Mouse (Mus musculus): ENCODE data around the gene Mthfd1. TPM values are rescaled to one million over a fixed set of nuclear protein-coding genes. Genes with fewer than 3 reads are reported as not detected.

The Mthfd1 gene
- polyA plus RNA-seq, 1 experiment from 2014 or later: 80.8 TPM

Other genes starting within 250 kb of the Mthfd1 start
- 0.20 and 0.27 TPM in 2 replicates for gene Esr2, start 78.0 kb upstream of the Mthfd1 start, polyA plus RNA-seq (2016; fragmentation: Nextera tagmentation; extraction: Ambion mirVana)
- 0.06 and 0.07 TPM in 2 replicates for gene Tex21, start 8.6 kb upstream of the Mthfd1 start, polyA plus RNA-seq (2016; fragmentation: Nextera tagmentation; extraction: Ambion mirVana)
- gene Akap5, start 69.6 kb downstream of the Mthfd1 start, polyA plus RNA-seq (2016; fragmentation: Nextera tagmentation; extraction: Ambion mirVana): 9.5 and 12.3 TPM in 2 replicates
- 12.7 and 16.8 TPM in 2 replicates for gene Zbtb25, start 114.3 kb downstream of the Mthfd1 start, polyA plus RNA-seq (2016; fragmentation: Nextera tagmentation; extraction: Ambion mirVana)
- 8.9 and 10.2 TPM in 2 replicates for gene Zbtb1, start 115.0 kb downstream of the Mthfd1 start, polyA plus RNA-seq (2016; fragmentation: Nextera tagmentation; extraction: Ambion mirVana)
- 14.4 and 24.4 TPM in 2 replicates for gene Hspa2, start 148.9 kb downstream of the Mthfd1 start, polyA plus RNA-seq (2016; fragmentation: Nextera tagmentation; extraction: Ambion mirVana)
- gene Ppp1r36, start 162.2 kb downstream of the Mthfd1 start, polyA plus RNA-seq (2016; fragmentation: Nextera tagmentation; extraction: Ambion mirVana): 1.8 and 3.0 TPM in 2 replicates